Mouse (Mus musculus): ENCODE measurements around the gene Ociad2.

DNA sequence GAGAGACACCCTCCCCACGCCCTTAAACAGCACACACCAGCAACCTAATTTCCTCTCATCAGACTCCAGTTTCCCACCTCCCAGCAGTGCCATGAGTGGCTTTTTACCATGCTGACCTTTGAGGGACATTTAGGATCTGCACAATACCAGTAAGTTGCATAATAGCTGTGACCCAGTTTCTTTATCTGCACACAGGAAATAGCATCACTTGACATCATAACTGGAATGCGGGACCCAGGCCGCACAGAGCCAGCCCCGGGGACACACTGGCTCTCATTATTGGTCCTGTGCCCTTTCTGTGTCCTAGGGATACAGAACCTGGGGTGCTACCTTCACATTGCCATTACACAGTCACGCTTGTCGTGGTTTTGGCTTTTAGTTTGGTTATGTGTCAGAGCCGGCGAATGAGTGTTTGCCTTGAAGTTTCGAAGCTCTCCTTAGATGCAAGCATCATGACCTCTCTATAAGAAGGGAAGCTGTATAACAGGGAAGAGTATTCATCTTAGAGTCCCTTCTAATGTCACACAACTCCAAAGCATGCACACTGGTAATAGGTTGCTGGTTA lies 41.2 kb upstream of the Ociad2 start:
- no peak for TF ChIP-seq CTCF (IDR thresholded peaks at IDR 0.05; ENCODE audit: low read depth)
- TF ChIP-seq EP300 (optimal IDR thresholded peaks at IDR 0.05): no peak

Measured in stomach, postnatal 0 days (tissue).